Mouse (Mus musculus) regulatory T cell (primary cell): ENCODE results near the gene Pak7.
"Not testable (repeated sequence)": the region's sequence is repeated elsewhere in the genome, so short reads cannot be mapped to it uniquely, and the experiment has no call there.

Experiments used
- in situ Hi-C: fragments of 300-600 bp; cut with MboI, MseI; formaldehyde crosslinking; loops from one replicate; pipeline ENCODE4 v1.15.1; 2025; ENCODE audit warnings: high pct_unique_total_duplicates

Pak7 gene

GRCm38 (mm10) chr2:136387181-136388131 is at the start of gene Pak7:
Gene Pak7 (minus strand): TSS chr2:136387967.
- in situ Hi-C loops, result no loop called here

- in situ Hi-C loops, result no loop called here
These were observed 37.8 kb upstream of the Pak7 start for GRCm38 (mm10) chr2:136425561-136425960.

GRCm38 (mm10) chr2:136419543-136419942 is 31.8 kb upstream of the Pak7 start:
- in situ Hi-C loops, result no loop called here

GRCm38 (mm10) chr2:136416381-136416780 is 28.6 kb upstream of the Pak7 start:
- in situ Hi-C loops, result no loop called here

- in situ Hi-C loops, result no loop called here
These were observed 14.8 kb upstream of the Pak7 start for GRCm38 (mm10) chr2:136402587-136402986.

- in situ Hi-C loops, result no loop called here
These were observed 12.4 kb downstream of the Pak7 start for GRCm38 (mm10) chr2:136375318-136375717.

- in situ Hi-C loops, result no loop called here
These were observed 15.4 kb downstream of the Pak7 start for GRCm38 (mm10) chr2:136372361-136372760.

GRCm38 (mm10) chr2:136351393-136352096 is 36.2 kb downstream of the Pak7 start:
- in situ Hi-C loops, result no loop called here

GRCm38 (mm10) chr2:136350459-136350858 is 37.3 kb downstream of the Pak7 start:
- in situ Hi-C loops, result no loop called here

GRCm38 (mm10) chr2:136349671-136350275 is 38.0 kb downstream of the Pak7 start:
- in situ Hi-C loops, result no loop called here

- in situ Hi-C loops, result not testable (repeated sequence)
These were observed 43.5 kb downstream of the Pak7 start for GRCm38 (mm10) chr2:136344240-136344780.

GRCm38 (mm10) chr2:136329974-136330373 is 57.8 kb downstream of the Pak7 start:
- in situ Hi-C loops, result no loop called here

- in situ Hi-C loops, result no loop called here
These were observed 62.1 kb downstream of the Pak7 start for GRCm38 (mm10) chr2:136325646-136326045.

- in situ Hi-C loops, result no loop called here
These were observed 78.5 kb downstream of the Pak7 start for GRCm38 (mm10) chr2:136309313-136309712.

GRCm38 (mm10) chr2:136308743-136309142 is 79.0 kb downstream of the Pak7 start:
- in situ Hi-C loops, result no loop called here

- in situ Hi-C loops, result no loop called here
These were observed 85.6 kb downstream of the Pak7 start for GRCm38 (mm10) chr2:136302201-136302600.

- in situ Hi-C loops, result no loop called here
These were observed 86.4 kb downstream of the Pak7 start for GRCm38 (mm10) chr2:136301406-136301805.

- in situ Hi-C loops, result no loop called here
These were observed 90.4 kb downstream of the Pak7 start for GRCm38 (mm10) chr2:136297371-136297770.

- in situ Hi-C loops, result loop anchor here (10.0 kb wide), 1 partner anchor 1013 kb away; no protein-coding TSS in a partner anchor
These were observed 105.7 kb downstream of the Pak7 start for GRCm38 (mm10) chr2:136282043-136282442.

- in situ Hi-C loops, result not testable (repeated sequence)
These were observed 145.8 kb downstream of the Pak7 start for GRCm38 (mm10) chr2:136241960-136242359.

GRCm38 (mm10) chr2:136231228-136231627 is 156.5 kb downstream of the Pak7 start:
- in situ Hi-C loops, result no loop called here

GRCm38 (mm10) chr2:136204034-136204433 is 183.7 kb downstream of the Pak7 start:
- in situ Hi-C loops, result no loop called here
